In the genomic region with DNA sequence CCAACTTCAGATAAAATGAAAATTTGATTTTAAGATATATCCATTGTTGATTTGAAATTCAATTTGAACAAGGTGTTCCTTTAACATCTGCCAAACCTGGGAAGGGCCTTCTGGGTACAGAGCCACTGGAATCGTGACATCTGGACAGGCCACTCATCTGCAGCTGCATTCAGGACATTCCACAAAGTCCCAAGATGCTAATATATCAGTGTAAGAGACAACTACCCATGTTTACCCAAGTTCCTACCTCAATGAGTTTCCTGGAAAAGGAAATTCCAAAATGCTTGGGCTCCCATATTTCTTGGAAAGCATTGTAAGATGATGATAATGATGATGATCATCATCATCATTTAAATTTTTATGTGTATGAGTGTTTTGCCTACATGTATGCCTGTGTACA, we compare ENCODE assay signal across 15 mouse cellular contexts.
A peak's percentile ranks its signal among the peaks of the same experiment; 100 is the strongest.
DNase-seq lines count a peak whose midpoint lies in the region.
"Had no signal": no experiment of that assay in that cellular context is flagged by ENCODE, and none has a peak within 500 bp of the region (broad histone marks: within the 10 kb centered on the region; RNA-seq: fewer than 3 reads in every experiment).

No protein-coding gene starts in this region.

- peak; percentile 37 for DNase-seq in embryo, embryonic 10.5 days (ENCODE audit: low spot score)
- no peak for DNase-seq in embryo, embryonic 9.5 days (ENCODE audit: extremely low spot score)
- DNase-seq in 3T3-L1 (ENCODE audit: low read depth, low spot score), result peak; percentile 62
- DNase-seq in mesoderm, embryonic 11.5 days (ENCODE audit: low read depth, low spot score), result peak; percentile 72
- no peak for DNase-seq in spleen, postnatal 14 days (ENCODE audit: low spot score in 2 of 2)
- DNase-seq: adrenal gland, adult 8-10 months; adrenal gland, postnatal 14 days; adrenal gland, postnatal 36 days; B cell, adult 2 months; cerebellum, adult 11-12 months; cerebellum, adult 2 months; cerebellum, adult 9-10 months; cerebellum, postnatal 10 days; cerebellum, postnatal 25 days; forebrain, postnatal 0 days had no signal

Comparison
In these comparisons a context has a peak if more than half of its experiments do, and no peak if none do; other contexts are left out.
1. DNase-seq: peak in embryo, embryonic 10.5 days (single experiment), 3T3-L1 (single experiment) and mesoderm, embryonic 11.5 days (single experiment); none in embryo, embryonic 9.5 days (single experiment) and spleen, postnatal 14 days (0 of 2).